In the genomic region with DNA sequence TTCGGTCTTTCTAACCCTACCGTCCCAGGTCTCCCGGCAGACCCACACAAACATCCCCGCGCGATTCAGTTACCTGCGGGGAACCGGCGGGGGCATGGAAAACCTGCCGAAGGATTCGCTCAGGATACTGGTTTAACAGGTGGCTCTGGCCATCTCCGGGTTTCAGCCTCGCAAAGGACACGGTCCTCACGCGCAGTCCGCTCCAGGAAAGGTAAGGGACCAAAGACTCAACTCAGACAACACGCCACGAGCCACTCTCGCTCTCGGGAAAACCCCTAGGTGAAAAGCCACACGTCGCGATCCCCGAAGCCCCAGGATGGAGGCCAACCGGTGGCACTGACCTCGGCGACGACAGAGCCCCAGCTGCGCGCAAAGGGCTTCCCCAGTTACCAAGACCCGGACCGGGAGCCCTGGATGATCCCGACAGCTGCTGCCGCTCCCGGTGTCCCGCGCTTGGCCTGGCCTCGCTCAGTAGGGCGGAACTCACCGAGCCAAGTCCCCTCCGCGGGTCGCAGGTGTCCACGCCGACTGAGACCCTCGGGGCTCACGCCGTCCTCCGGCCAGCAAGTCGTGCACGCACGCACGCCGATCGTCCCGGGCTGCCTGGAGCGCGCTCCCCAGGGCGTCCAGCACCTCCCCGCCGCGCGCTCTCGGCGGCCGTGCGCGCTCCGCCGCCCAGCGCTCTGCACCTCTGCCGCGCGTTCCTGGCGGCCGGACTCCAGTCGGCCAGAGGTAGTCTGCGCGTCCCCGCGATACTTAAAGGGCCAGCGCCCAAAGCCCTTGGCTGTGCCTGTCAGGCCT, we compare ENCODE assay signal across 8 mouse cellular contexts. TPM values are rescaled to one million over a fixed set of nuclear protein-coding genes. Genes with fewer than 3 reads are reported as not detected.
A peak's percentile ranks its signal among the peaks of the same experiment; 100 is the strongest.
DNase-seq lines count a peak whose midpoint lies in the region; TF ChIP-seq lines count a peak whose summit lies in the region.

Gene Proser2, minus strand, starts transcription at position 657 of the 801 bp plus-strand sequence.

- peak within 1 kb of the TSS; percentile 74 for H3K4me3 ChIP-seq in cortical plate, adult 2 months (ENCODE audit: insufficient read depth, low read length)

- peak; percentile 92 for DNase-seq in adrenal gland, postnatal 10 days
- DNase-seq in gastrocnemius, postnatal 25 days: peak; percentile 80
- DNase-seq in hindlimb bud, embryonic 11.5 days (ENCODE audit: extremely low spot score, low read depth, low spot score): peak; percentile 44
- DNase-seq in left cerebral cortex, adult 9 months (ENCODE audit: low spot score in 2 of 2): peak; percentile 6 to 53
- peak; percentile 86 to 93 for DNase-seq in lung, postnatal 4 days
- peak; percentile 52 to 62 for DNase-seq in right cerebral cortex, adult 2 months (ENCODE audit: low spot score in 2 of 2)
- DNase-seq in urinary bladder, postnatal 4 days (ENCODE audit: low spot score in 2 of 2): peak; percentile 79 to 81

- TF ChIP-seq CTCF in cortical plate, adult 2 months (IDR thresholded peaks at IDR 0.05; ENCODE audit: extremely low read depth, insufficient read depth, low read length): no peak

- TF ChIP-seq POLR2A in cortical plate, adult 2 months (IDR thresholded peaks at IDR 0.05; ENCODE audit: extremely low read depth, insufficient read depth, low read length): no peak

- H3K27ac ChIP-seq in cortical plate, adult 2 months (ENCODE audit: insufficient read depth, low read length): peak within 1 kb of the TSS; percentile 18; the same call in 1 of the 2 replicates

- H3K4me1 ChIP-seq in cortical plate, adult 2 months (ENCODE audit: control insufficient read depth, insufficient read depth, low read length): no peaks in the 10 kb centered on the region

RNA-seq across cellular contexts. Expression of gene Proser2, which starts in this region (rescaled TPM):
- total RNA-seq in adrenal gland, postnatal 10 days (2021): 1 to 10 TPM; 7.9 to 9.8 TPM
- polyA plus RNA-seq in cortical plate, adult 2 months (2012; rRNA removed): 4.2 and 4.5 TPM in 2 replicates
- under 1 TPM; 0.43 to 0.97 TPM for total RNA-seq in gastrocnemius, postnatal 25 days (2021)

Comparison
In these comparisons a context has a peak if more than half of its experiments do, and no peak if none do; other contexts are left out.
1. Peak in every context shown above with its lines: DNase-seq, H3K4me3 ChIP-seq and H3K27ac ChIP-seq.
2. RNA of gene Proser2 (total RNA-seq): 7.9 to 9.8 TPM in adrenal gland, postnatal 10 days; 0.43 to 0.97 TPM in gastrocnemius, postnatal 25 days; every median in the first group is over 4 times any median in the second.
3. Peak in DNase-seq in gastrocnemius, postnatal 25 days; RNA of the gene not detected or under 1 TPM.
4. DNase-seq: peak in every context shown above with its lines; median percentile 92 in adrenal gland, postnatal 10 days; 90 in lung, postnatal 4 days; 80 in gastrocnemius, postnatal 25 days; 80 in urinary bladder, postnatal 4 days; 57 in right cerebral cortex, adult 2 months; 44 in hindlimb bud, embryonic 11.5 days; 30 in left cerebral cortex, adult 9 months.